Mouse (Mus musculus) left cerebral cortex, postnatal 4 days (tissue): ENCODE measurements around the gene Dnah10. TPM values are rescaled to one million over a fixed set of nuclear protein-coding genes. Genes with fewer than 3 reads are reported as not detected.
A peak's percentile ranks its signal among the peaks of the same experiment; 100 is the strongest.

Experiments
- DNase-seq: peaks from one replicate; pipeline ENCODE4 v3.0.0-alpha.2; 2022
- intact Hi-C: fragments of 180-260 bp; cut with DNase I; formaldehyde crosslinking; loops from one replicate; pipeline ENCODE4 v1.15.1; 2025
- total RNA-seq, 2 experiments: library from RNA; stranded (reverse); gene quantifications; 2 replicates each; pipeline ENCODE4 v1.2.3; 2021

Gene Dnah10
- total RNA-seq, 2 experiments from 2014 or later: 0.76 to 1.1 TPM

DNA sequence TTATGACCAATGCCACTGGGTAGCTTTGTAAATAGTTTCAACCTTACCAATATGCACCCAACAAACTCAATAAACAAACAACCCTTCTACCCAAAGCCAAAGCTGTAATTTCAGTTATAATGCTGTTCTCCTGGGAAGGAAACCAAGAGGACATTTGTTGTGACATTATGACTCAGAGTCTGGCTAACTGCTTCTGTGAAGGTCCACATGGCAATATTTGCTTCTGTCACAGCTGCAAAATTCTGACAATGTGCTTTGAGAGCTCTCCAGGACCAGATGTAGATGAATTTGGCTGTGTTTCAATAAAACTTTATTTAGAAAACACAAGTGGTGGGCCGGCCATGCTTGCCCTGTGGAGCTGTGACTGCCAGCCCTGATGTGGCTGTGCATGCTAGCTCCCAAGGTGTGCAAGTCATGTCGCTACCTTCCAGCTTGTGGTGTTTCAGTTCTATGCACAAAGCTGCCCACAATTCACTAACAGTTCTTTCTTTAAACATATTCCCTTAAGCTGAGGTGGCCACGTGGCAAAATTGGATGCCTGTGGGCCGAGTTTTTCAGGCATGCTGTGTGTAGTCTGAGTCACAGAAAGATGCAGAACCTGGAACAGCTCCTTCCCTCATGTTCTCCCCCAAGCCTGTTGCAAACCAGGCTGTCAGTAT, 85.0 kb downstream of the Dnah10 start:
- intact Hi-C loops: no loop called here
- DNase-seq: no peak

GRCm38 (mm10) chr5:124812466-124812865, 87.6 kb downstream of the Dnah10 start:
- DNase-seq: peak; percentile 43
- intact Hi-C loops: no loop called here

DNA sequence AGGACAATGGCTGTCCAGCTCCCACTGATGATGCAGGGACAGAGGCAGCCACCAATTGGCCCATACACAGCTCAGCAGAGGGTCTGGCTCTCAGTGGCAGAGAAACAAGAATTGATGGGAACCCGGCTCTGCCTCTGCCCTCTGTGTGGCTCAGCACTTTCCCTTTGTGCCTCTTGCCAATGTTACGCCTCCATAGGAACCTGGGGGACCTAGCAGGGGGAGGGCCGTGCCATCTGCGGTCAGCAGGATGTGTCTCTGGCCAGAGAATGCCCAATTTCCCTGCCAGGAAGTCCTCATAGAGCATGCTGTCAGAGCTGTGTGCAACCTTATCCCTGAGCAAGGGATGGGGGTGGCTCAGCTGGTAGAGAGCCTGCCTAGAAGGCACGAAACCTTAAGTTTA, 89.9 kb downstream of the Dnah10 start:
- DNase-seq: peak; percentile 77
- intact Hi-C loops: no loop called here

GRCm38 (mm10) chr5:124817050-124817449, 92.2 kb downstream of the Dnah10 start:
- intact Hi-C loops: no loop called here
- no peak for DNase-seq

DNA sequence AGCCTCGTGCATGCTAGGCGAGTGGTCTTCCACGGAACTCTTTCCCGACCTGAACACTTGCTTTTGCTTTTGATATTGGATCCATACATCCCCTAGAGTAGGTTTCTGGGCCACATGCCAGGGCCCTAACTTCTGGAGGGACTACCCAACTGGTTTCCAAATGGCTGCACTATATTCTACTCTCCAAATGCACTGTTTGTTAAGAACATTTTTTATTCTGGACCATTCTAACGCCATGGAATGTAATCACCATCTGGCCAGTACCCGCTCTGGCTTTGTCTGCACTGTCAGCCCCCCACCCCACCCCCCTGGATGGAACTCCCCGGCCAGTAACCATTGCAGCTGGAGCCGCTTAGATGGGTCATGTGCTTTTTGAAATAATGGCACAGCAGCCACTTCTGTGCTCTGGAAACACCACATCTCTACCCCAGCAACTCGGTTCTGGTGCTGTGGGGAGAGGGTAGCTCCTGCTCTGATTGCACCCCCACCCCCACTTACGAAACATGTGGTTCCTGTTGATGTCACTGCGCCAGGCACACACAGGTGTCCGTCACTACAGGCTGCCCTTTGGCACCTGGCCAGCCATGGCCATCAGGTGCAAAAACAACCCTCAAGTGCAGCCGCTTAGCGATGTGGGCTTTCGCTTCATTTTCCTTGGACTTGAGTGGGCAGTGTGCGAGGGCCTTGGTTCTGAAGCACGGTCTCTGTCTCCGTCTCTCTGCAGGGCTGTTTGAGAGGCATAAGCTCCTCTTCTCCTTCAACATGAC, 97.4 kb downstream of the Dnah10 start:
- intact Hi-C loops: no loop called here
- DNase-seq: peak; percentile 47

- intact Hi-C loops: no loop called here
- DNase-seq: peak; percentile 82
Measured at GRCm38 (mm10) chr5:124830331-124830730, 105.4 kb downstream of the Dnah10 start.

DNA sequence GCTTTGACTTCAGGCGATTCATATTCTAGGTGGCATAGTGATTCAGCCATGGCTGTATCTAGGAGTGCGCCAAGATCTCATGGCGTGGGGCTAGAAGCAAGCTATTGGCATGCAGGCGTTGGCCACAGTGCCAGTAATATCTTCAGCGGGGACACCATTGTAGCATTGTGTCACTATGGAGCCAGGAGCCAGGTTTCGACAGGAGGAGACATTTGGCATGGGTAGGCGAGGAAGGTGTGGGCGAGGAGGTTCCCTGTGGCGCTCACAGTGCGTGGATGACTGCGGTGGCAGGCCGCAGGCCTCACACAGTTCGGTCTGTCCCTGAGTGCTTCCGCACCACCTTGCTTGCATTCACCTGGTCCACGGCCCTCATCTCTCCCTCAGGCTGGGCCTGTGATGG, 110.3 kb downstream of the Dnah10 start:
- DNase-seq: no peak
- intact Hi-C loops: no loop called here

GRCm38 (mm10) chr5:124836075-124836474, 111.2 kb downstream of the Dnah10 start:
- intact Hi-C loops: no loop called here
- no peak for DNase-seq

GRCm38 (mm10) chr5:124836621-124837020, 111.7 kb downstream of the Dnah10 start:
- no peak for DNase-seq
- intact Hi-C loops: no loop called here

DNA sequence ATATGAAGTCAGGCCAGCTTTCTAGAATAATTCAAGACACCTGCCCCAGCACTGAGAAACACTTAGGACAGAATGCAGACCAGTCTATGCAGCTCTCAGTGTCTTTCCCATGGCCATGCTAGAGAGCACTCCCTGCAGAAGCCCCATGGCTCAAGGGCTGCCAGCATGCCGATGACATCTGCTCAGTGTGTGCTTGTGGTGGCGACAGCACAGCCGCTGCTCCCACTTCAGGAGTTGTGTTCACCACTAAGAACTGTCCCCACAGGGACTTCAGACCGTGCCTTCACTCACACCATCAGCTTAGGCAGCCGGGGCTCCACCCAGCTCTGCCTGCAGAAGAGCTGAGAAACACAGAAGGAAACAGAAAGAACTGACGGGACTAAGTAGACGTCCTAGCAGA, 115.3 kb downstream of the Dnah10 start:
- intact Hi-C loops: no loop called here
- DNase-seq: no peak

- intact Hi-C loops: no loop called here
- peak; percentile 55 for DNase-seq
Measured at GRCm38 (mm10) chr5:124840669-124841068, 115.8 kb downstream of the Dnah10 start.

DNA sequence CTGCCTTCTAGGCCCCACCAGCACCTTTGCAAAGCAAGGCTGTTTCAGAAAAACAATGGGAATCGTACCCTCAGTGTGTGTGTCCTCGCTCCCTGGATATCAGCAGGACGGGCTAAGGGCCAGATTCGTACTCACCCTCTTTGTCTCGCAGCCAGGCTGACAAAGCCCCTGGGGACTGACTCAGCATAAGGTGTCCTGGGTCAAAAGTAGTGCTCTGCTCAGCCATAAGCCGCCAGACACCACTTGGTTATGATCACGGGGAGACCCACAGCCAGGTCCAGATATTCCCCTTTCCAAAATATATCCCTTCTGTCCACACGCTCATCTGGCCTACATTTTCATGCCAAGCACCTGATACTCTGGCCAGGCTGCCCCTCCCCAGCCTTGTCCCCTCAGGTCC, 118.5 kb downstream of the Dnah10 start:
- peak; percentile 54 for DNase-seq
- intact Hi-C loops: no loop called here

- no peak for DNase-seq
- intact Hi-C loops: no loop called here
Measured at GRCm38 (mm10) chr5:124844929-124845328, 120.0 kb downstream of the Dnah10 start.

- no peak for DNase-seq
- intact Hi-C loops: no loop called here
Measured at GRCm38 (mm10) chr5:124847014-124847413, 122.1 kb downstream of the Dnah10 start.

- DNase-seq: no peak
Measured at GRCm38 (mm10) chr5:124848994-124849393, 124.1 kb downstream of the Dnah10 start.

GRCm38 (mm10) chr5:124851572-124851971, 126.7 kb downstream of the Dnah10 start:
- intact Hi-C loops: no loop called here

More at GRCm38 (mm10) chr5:124848994-124849393, 124.1 kb downstream of the Dnah10 start:
- intact Hi-C loops: no loop called here

GRCm38 (mm10) chr5:124852294-124852693, 127.4 kb downstream of the Dnah10 start:
- intact Hi-C loops: no loop called here
- no peak for DNase-seq

More at GRCm38 (mm10) chr5:124851572-124851971, 126.7 kb downstream of the Dnah10 start:
- DNase-seq: no peak

DNA sequence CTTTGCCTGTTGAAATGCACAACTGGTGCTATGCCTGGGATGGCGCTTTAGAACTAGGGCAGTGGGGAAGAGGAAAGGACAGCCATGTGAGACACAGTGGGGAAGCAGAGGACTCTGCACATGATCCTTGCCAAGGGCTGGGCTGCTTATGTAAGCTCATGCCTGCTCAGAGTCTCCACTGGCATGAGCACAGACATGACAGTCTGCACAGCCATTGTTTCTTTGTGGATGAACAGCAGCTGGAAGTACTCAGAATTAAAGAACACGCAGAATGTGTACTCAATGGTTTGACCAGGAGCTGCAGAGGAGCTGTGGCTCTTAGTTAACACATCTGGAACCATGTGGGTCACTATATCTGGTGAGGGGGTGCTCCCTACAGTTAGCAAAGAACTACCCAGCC, 128.2 kb downstream of the Dnah10 start:
- intact Hi-C loops: no loop called here
- DNase-seq: no peak

DNA sequence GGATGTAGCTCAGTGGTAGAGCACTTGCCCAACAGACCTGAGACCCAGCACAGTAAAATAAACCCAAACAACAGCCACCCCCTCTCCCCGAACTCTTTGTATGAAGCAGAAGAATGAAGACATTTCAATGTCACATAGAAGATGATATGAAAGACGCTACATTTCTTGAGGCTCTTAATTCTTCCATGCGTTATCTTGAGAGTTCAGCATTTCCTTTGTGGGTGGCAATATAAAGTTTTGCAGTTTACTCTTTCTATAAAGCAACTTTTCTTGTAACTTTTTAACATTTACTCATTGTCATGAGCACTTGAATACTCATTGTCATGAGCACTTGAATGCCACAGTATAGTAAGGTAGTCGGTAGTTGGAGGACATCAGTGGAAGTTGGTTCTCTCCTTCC, 129.3 kb downstream of the Dnah10 start:
- intact Hi-C loops: no loop called here
- DNase-seq: no peak

- no peak for DNase-seq
- intact Hi-C loops: no loop called here
Measured at GRCm38 (mm10) chr5:124860013-124860412, 135.1 kb downstream of the Dnah10 start.

- intact Hi-C loops: no loop called here
- peak; percentile 24 for DNase-seq
Measured at GRCm38 (mm10) chr5:124861463-124861862, 136.6 kb downstream of the Dnah10 start.
